Mouse (Mus musculus): ENCODE measurements at regions not wholly inside any gene's neighbourhood (a gene's known extent, or its start where the extent isn't known, plus 50 kb on each side); places are given as distances from the start of the nearest gene placed in this dataset.
A peak's percentile ranks its signal among the peaks of the same experiment; 100 is the strongest.

GRCm38 (mm10) chr4:124455511-124456338 is 154.9 kb downstream of the 3100002H09Rik start:
- intact Hi-C loops (cut with DNase I): no loop called here

DNA sequence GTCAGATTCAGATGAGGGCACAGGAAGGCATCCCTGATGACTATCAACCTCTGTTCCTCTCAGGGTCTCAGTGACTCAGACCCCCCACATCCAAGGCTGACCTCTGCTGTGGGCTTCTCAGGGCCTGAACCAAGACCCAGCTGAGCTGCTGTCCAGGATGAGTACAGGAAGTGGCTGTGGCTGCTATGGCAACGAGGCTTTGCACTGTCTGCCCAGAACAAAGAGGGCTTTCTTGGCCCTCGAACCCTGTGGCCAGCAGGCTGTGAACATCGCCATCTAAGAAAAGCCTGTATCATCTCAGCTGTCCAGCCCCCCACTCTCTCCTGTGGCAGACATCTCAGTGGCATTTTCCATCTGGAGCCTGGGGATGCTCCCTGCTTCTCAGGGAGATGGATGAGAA is 159.5 kb downstream of the 3100002H09Rik start:
- peak; percentile 26 to 42 for DNase-seq (ENCODE audit: low spot score in 2 of 2)
- intact Hi-C loops (cut with DNase I): no loop called here

More at GRCm38 (mm10) chr4:124455511-124456338, 154.9 kb downstream of the 3100002H09Rik start:
- no peak for DNase-seq (ENCODE audit: low spot score in 2 of 2)

GRCm38 (mm10) chr4:124446615-124447014 is 164.0 kb downstream of the 3100002H09Rik start:
- no peak for DNase-seq (ENCODE audit: low spot score in 2 of 2)

DNA sequence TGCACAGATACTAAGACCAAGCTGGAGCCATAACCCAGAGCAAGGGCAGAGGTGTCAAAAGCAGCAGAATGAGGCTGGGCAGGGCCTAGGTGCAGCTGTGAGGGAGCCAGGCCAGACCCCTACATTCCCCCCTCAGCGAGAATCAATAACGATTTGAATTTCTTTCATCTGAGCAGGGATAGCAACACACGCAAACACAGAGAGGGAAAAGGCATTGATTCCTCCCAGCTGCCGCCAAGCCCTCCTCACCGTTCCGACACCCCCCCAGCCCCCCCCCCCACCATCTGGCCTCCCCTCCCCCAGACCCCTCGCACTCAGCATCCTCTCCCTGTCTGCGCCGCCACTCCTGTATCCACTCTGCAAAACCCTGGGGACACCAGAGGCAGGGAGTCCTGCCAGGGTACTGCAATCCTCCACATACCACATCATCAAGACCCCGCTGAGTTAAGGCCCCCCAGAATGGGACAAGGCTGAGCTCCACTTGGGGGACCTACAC is 166.9 kb downstream of the 3100002H09Rik start:
- intact Hi-C loops (cut with DNase I): no loop called here
- DNase-seq (ENCODE audit: low spot score in 2 of 2): no peak

More at GRCm38 (mm10) chr4:124446615-124447014, 164.0 kb downstream of the 3100002H09Rik start:
- intact Hi-C loops (cut with DNase I): no loop called here

DNA sequence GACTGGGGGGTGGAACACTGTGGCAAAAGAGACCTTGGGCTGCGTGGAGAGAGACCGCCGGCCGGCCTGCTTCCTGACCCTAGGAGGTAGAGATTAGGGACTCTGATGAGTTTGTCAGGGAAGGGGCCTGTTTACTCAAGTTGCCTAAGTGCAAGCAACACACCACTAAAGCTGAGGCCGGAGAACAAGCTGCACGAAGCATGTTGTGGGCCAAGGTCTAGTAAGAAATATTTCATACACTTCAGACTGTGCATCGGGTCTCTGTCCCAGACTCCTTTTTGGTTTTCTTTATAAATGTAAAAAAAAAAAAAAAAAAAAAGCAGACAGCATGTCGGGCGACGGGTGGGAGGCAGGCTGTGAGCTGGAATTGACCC is 167.5 kb downstream of the 3100002H09Rik start:
- DNase-seq (ENCODE audit: low spot score in 2 of 2): no peak
- intact Hi-C loops (cut with DNase I): no loop called here

DNA sequence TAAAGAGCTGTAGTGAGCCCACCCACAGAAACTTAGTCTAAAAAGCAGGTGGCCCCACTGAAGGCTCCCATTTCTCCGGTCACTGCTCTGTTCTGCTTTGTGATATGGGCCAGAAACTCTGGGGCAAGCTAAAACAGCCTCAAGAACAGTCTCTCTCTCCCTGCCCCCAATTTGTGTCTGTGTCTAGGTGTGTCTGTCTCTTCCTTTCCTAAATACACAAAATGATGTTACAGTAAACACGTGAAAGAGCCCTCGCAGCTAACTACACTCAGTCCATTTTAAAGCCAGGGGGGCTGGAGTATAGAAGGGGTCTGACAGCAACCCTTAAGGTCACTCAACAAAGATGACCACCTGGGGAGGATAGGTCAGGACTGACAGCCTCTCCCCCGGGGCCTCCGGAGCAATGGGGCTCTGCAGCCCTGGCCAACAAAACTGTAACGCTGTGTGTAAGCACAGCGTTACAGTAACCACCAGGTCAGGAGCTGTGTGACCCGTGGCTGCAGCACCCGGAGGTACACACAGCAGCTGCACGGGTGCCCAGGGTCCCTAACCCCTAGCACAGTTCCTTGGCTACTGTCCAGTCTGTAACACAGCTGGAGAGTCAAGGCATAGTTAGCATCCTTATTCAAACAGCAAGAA is 168.0 kb downstream of the 3100002H09Rik start:
- no peak for DNase-seq (ENCODE audit: low spot score in 2 of 2)
- intact Hi-C loops (cut with DNase I): no loop called here

- DNase-seq (ENCODE audit: low spot score in 2 of 2): no peak
- intact Hi-C loops (cut with DNase I): no loop called here
Observed at GRCm38 (mm10) chr4:124441737-124442487, 168.7 kb downstream of the 3100002H09Rik start.

DNA sequence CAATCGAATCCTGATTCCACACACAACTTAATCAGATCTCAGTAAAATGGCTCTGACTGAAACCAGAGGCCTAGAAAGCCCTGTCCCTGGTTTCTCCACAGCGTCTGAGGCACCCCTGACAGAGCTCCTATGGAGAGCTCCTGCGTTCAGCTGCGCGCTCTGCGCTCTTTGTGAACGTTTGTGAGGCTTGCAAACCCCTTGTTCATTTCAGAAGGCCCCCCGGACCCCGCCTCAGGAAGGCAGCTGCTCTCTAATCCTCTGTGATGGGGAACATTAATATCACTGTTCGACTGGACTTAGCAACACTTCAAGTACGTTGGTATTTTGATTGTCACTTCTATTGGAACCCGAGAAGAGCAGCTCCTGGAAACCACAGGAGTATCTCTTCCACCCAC is 175.6 kb downstream of the 3100002H09Rik start:
- intact Hi-C loops (cut with DNase I): no loop called here
- no peak for DNase-seq (ENCODE audit: low spot score in 2 of 2)

- no peak for DNase-seq (ENCODE audit: low spot score in 2 of 2)
- intact Hi-C loops (cut with DNase I): no loop called here
Observed at GRCm38 (mm10) chr4:124434059-124435039, 176.3 kb downstream of the 3100002H09Rik start.

DNA sequence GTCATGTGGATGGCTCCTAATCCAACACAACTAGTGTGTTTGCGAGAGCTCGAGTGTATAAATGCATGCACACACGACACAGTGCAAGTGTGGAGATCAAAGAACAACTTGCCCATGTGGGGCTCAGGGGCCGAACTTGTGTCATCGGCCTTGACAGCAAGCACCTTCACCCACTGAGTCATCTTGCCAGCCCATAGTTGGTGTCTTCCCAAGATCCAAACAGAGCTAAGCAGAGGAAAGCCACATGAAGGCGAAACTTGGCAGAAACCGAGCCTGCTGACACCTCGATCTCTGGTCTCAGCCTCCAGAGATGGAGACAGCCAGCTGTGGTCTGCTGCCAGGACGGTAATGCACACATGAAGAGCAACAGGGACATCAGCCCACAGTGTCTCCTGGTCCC is 177.1 kb downstream of the 3100002H09Rik start:
- intact Hi-C loops (cut with DNase I): no loop called here
- DNase-seq (ENCODE audit: low spot score in 2 of 2): no peak

DNA sequence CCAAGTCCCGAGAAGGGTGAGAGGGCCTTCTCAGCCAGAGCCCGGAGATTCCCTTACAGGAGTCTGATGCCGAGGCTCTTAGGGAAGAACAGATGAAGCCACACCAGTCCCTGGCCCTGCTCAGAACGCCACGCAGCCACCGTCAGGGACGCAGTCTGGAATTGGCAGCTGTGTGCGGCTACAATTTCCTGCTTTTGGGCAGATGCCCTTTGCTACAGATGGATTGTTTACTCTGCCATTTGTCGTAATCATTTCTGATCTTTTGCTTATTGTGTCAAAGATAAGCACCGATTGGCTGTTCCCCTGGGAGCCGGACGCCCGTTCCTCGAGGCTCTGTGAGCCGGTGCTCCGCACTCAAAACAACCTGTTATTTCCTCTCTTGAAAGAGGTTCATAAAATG is 179.4 kb downstream of the 3100002H09Rik start:
- intact Hi-C loops (cut with DNase I): no loop called here
- DNase-seq (ENCODE audit: low spot score in 2 of 2): no peak

GRCm38 (mm10) chr4:124428844-124429243 is 181.8 kb downstream of the 3100002H09Rik start:
- DNase-seq (ENCODE audit: low spot score in 2 of 2): no peak
- intact Hi-C loops (cut with DNase I): no loop called here

GRCm38 (mm10) chr4:124422406-124422805 is 188.2 kb downstream of the 3100002H09Rik start:
- DNase-seq (ENCODE audit: low spot score in 2 of 2): no peak
- intact Hi-C loops (cut with DNase I): no loop called here

GRCm38 (mm10) chr4:124418431-124418830 is 192.2 kb downstream of the 3100002H09Rik start:
- intact Hi-C loops (cut with DNase I): no loop called here
- DNase-seq (ENCODE audit: low spot score in 2 of 2): no peak

DNA sequence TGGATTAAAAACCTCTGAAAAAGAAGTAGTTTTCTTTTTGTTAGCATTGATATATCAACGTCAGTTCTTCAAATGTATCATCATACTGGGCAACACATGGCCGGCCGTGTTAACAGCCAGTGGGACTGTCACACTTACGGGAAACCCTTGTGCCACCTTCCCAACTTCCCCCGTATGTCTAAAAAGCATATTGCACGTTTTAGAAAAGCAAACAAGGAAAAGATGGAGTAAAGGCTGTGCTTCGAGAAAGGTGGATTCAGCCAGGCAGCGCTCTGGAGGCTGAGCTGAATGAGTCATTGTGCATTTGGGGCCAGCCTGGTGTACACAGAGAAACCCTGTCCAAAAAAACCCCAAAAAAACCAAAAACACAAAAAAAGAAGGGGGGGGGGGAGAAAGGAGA is 193.4 kb downstream of the 3100002H09Rik start:
- DNase-seq (ENCODE audit: low spot score in 2 of 2): no peak
- intact Hi-C loops (cut with DNase I): no loop called here

- intact Hi-C loops (cut with DNase I): no loop called here
- DNase-seq (ENCODE audit: low spot score in 2 of 2): no peak
Observed at GRCm38 (mm10) chr4:124416266-124416665, 194.3 kb downstream of the 3100002H09Rik start.

DNA sequence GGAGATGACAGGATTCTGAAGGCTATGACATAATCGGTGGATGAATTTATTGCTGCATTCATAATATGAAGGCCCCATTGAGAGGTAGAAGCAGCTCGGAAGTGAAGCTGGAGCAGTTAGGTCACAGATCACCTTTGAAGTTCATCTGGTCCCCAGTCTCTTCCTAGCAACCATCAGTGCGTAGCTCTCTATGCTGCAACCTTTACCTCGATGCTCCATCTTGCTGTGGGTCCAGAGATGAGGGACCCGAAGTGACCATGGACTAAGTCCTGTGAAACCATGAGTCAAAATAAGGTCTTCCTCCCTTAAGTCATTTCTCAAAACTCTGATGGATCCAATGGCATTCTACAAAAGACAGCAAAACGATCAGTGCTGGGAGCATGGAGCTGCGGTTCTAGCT is 196.2 kb downstream of the 3100002H09Rik start:
- intact Hi-C loops (cut with DNase I): no loop called here
- no peak for DNase-seq (ENCODE audit: low spot score in 2 of 2)

GRCm38 (mm10) chr4:124409279-124409678 is 201.3 kb downstream of the 3100002H09Rik start:
- no peak for DNase-seq (ENCODE audit: low spot score in 2 of 2)
- intact Hi-C loops (cut with DNase I): no loop called here

GRCm38 (mm10) chr4:124402075-124402474 is 208.5 kb downstream of the 3100002H09Rik start:
- intact Hi-C loops (cut with DNase I): no loop called here
- no peak for DNase-seq (ENCODE audit: low spot score in 2 of 2)
